Mouse (Mus musculus) cortical plate, adult 2 months (tissue): Measurements from ENCODE around the gene Cdkn2aip.

Experiments used
- CTCF ChIP-seq: fragments of 200-500 bp; IDR thresholded peaks from 2 replicates; pipeline ENCODE4 v1.5.1; 2011; ENCODE audit warnings: mild to moderate bottlenecking, control low read depth, low read length; ENCODE audit not compliant: insufficient read depth; ENCODE audit errors: extremely low read depth
- POLR2A ChIP-seq: fragments of 200-500 bp; IDR thresholded peaks from 2 replicates; pipeline ENCODE4 v1.6.1; 2011; ENCODE audit warnings: mild to moderate bottlenecking, low read length, control low read depth; ENCODE audit not compliant: insufficient read depth; ENCODE audit errors: extremely low read depth

- TF ChIP-seq POLR2A (no peak), CTCF (no peak)
Observed at GRCm38 (mm10) chr8:47691303-47691702, 22.4 kb downstream of the Cdkn2aip start.
